Mouse (Mus musculus): ENCODE measurements around the gene Jmjd6. TPM values are rescaled to one million over a fixed set of nuclear protein-coding genes. Genes with fewer than 3 reads are reported as not detected.

The Jmjd6 gene
- polyA plus RNA-seq, 1 experiment: 18.3 TPM

DNA sequence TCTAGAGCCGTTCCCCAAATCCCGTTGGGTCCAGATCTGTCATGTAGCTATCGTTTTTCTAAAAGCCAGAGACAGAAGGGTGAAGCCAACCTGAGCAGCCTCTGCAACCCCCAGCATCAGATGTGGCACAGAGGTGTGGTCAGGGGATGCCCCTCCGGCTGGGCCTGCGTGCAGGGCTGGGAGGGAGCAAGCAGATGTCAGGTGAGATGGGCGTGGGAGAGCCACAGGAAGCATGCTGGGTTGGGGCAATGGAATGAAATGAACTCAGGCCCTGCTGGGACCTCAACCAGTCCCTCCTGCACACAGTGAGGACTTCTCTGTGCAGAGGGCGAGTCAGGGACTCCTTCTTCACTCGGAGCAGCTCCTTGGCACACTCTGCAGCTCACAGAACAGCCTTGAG, 33.7 kb downstream of the Jmjd6 start:
- H3K4me1 ChIP-seq (ENCODE audit: control insufficient read depth, insufficient read depth, low read length): peaks cover 20% of the 10 kb centered on the region
- no peak overlapping the region for H3K27ac ChIP-seq (ENCODE audit: insufficient read depth, low read depth, low read length)
- no peak for TF ChIP-seq POLR2A (IDR thresholded peaks at IDR 0.05; ENCODE audit: borderline replicate concordance, low read depth, low read length)
- TF ChIP-seq CTCF (IDR thresholded peaks at IDR 0.05; ENCODE audit: low read depth, low read length): no peak
- H3K4me3 ChIP-seq (ENCODE audit: insufficient read depth, low read length): no peak overlapping the region

DNA sequence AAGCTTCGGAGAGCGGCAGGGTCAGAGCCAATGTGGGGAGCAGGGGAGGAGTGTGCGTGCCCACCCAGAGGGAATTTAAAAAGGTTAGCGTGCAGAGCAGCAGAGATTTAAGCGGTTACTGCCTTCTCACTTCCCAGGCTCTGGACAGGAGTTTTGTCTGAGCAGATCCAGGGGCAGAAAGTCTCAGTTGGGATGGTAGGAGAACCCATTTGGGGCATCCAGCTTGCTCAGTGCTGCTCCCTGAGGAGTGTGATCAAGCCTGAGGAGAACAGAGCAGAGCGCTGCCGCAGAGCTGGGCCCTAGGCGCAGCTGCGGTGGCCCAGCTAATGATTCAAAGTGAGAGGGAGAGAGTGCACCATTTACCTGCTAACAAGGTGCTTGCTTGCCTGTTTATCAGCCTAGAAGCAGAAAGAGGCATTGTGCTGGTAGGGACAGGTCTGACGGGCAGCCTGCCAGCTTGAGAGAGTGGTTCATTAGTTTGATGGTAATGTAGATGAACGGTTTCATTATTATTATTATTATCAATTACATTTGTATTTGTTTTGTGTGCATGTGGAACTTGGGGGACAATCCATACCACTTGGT, 34.3 kb downstream of the Jmjd6 start:
- no peak overlapping the region for H3K27ac ChIP-seq (ENCODE audit: insufficient read depth, low read depth, low read length)
- H3K4me1 ChIP-seq (ENCODE audit: control insufficient read depth, insufficient read depth, low read length): peaks cover 15% of the 10 kb centered on the region
- no peak overlapping the region for H3K4me3 ChIP-seq (ENCODE audit: insufficient read depth, low read length)
- TF ChIP-seq POLR2A (IDR thresholded peaks at IDR 0.05; ENCODE audit: borderline replicate concordance, low read depth, low read length) (no peak), CTCF (IDR thresholded peaks at IDR 0.05; ENCODE audit: low read depth, low read length) (no peak)

DNA sequence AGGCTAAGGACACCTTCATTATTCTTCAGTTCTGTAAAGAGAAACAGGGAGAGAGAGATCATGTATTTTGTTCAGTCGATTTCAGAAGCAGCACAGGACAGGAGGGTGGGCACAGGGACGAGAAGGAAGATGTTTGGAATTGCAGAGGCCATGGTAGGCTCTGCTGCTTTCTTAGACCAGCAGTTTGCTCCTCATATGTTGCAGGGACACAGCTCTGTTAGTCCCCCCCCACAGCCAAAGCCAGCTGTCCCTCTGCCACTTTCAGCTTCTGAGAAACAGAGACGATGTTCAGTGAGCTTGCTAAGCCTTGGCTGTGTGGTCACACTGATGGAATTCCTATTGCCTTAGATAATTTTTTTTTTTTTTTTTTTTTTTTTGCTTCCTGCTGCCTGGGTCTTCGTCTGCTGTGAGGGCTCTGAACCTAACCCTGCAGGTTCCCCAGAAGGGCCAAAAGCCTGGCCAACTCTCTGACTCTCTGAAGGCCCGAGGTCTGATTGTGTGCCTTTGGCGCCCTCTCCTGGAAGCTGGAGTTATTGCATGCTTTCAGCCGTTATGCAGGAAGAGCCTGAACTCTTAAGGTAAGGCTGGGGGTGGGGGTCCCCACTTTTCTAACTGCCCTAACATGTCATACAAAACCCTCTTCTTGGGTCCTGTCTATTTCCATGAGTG, 35.2 kb downstream of the Jmjd6 start:
- Histone ChIP-seq H3K4me1 (ENCODE audit: control insufficient read depth, insufficient read depth, low read length) (peaks cover 12% of the 10 kb centered on the region), H3K4me3 (ENCODE audit: insufficient read depth, low read length) (no peak overlapping the region), H3K27ac (ENCODE audit: insufficient read depth, low read depth, low read length) (no peak overlapping the region)
- TF ChIP-seq CTCF (IDR thresholded peaks at IDR 0.05; ENCODE audit: low read depth, low read length) (peak; percentile 87), POLR2A (IDR thresholded peaks at IDR 0.05; ENCODE audit: borderline replicate concordance, low read depth, low read length) (no peak)

DNA sequence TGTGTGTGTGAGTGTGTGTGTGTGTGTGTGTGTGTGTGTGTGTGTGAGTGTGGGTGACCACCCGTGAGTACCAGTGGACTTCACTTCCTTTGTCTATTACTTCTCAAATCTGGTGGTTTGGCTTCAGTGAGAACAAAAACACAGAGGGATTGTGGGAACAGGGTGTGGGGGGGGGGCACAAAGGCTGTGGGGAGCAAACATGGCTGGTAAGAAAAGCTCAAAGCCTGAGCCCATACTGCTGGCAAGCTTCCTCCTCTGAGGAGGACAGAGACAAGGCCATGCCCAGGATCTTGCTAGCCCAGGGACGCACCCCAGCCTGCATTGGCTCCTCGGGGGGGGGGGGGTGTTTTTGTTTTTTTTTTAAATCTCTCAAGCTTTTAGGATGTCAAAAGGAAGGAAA, 35.7 kb downstream of the Jmjd6 start:
- Histone ChIP-seq H3K27ac (ENCODE audit: insufficient read depth, low read depth, low read length) (no peak overlapping the region), H3K4me1 (ENCODE audit: control insufficient read depth, insufficient read depth, low read length) (peaks cover 12% of the 10 kb centered on the region), H3K4me3 (ENCODE audit: insufficient read depth, low read length) (no peak overlapping the region)
- TF ChIP-seq POLR2A (IDR thresholded peaks at IDR 0.05; ENCODE audit: borderline replicate concordance, low read depth, low read length) (no peak), CTCF (IDR thresholded peaks at IDR 0.05; ENCODE audit: low read depth, low read length) (no peak)

DNA sequence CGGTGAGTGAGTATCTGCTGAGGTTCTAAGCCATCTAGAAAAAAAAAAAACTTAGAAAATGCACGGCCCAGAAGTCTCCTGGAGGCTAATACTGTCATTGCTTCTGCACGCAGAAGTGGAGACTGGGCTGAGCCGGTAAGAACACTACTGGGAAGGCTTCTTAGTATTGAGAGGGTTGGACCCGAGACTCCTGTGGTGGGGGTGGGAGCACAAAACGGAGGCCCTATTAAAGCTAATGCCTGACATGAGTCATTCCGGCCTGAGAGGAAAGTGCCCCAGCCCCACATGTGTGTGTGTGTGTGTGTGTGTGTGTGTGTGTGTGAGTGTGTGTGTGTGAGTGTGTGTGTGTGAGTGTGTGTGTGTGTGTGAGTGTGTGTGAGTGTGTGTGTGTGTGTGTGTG, 36.1 kb downstream of the Jmjd6 start:
- Histone ChIP-seq H3K27ac (ENCODE audit: insufficient read depth, low read depth, low read length) (no peak overlapping the region), H3K4me1 (ENCODE audit: control insufficient read depth, insufficient read depth, low read length) (peaks cover 12% of the 10 kb centered on the region)
- TF ChIP-seq CTCF (IDR thresholded peaks at IDR 0.05; ENCODE audit: low read depth, low read length) (no peak), POLR2A (IDR thresholded peaks at IDR 0.05; ENCODE audit: borderline replicate concordance, low read depth, low read length) (no peak)

DNA sequence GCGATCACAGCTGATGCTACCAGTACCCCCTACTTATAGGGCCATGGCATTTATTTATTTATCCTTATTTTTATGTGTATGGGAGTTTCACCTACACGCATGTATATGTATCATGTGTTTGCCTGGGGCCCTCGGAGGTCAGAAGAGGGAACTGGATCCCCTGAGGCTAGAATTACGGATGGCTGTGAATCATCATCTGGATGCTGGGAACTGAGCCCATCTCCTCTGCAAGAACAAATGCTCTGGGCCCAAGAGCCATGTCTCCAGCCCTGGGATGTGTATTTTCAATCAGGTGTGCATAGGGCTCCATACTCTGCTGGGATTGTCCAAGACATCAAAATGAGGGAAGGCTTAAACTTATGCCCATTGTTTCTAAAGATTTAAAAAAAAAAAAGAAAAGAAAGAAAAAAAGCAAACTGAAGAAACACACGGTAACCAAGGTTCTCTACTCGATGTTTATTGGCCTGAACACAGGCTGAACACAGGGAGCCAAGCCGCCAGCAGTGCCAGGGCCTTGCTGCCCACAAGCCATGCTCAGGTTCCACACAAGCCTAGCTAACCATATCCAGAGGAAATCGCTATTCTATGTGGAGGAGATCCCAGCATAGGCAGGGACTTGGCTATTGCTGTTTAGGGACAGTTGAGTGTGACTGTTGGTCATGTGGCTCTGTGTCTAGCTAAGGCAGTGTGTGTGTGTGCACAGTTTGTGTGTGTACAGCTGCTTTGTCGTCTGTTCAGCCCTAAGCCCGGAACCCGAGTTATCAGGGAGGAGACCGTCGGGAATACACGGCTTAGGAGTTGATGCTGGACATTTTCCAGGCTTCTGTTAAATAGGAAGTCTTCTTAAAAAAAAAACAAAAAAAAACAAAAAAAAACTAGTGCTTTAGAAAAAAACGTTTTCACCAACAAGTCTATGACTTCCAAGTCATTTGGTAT, 36.8 kb downstream of the Jmjd6 start:
- no peak overlapping the region for H3K4me3 ChIP-seq (ENCODE audit: insufficient read depth, low read length)
- peaks cover 12% of the 10 kb centered on the region for H3K4me1 ChIP-seq (ENCODE audit: control insufficient read depth, insufficient read depth, low read length)
- no peak overlapping the region for H3K27ac ChIP-seq (ENCODE audit: insufficient read depth, low read depth, low read length)
- no peak for TF ChIP-seq POLR2A (IDR thresholded peaks at IDR 0.05; ENCODE audit: borderline replicate concordance, low read depth, low read length)
- no peak for TF ChIP-seq CTCF (IDR thresholded peaks at IDR 0.05; ENCODE audit: low read depth, low read length)

More for the DNA sequence above, 36.1 kb downstream of the Jmjd6 start:
- no peak overlapping the region for H3K4me3 ChIP-seq (ENCODE audit: insufficient read depth, low read length)

DNA sequence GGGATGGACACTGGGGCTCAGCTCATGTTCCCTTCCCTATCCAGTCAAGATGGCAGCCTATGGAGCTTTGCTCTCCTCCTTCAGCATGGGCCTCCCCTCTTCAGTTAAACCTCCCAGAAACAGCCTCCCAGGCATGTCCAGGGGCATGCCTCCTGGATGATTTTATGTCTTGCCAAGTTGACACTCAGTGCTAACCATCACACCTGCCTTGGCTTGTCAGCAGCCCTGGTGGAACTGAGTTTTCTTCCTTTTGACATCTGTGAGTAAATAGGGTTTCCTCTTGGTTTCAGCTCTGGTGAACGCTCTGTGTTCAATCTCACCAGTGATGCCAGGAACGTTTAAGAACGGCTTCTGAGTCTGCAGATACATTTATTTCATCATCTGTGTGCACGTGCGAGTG, 40.5 kb downstream of the Jmjd6 start:
- TF ChIP-seq POLR2A (IDR thresholded peaks at IDR 0.05; ENCODE audit: borderline replicate concordance, low read depth, low read length) (no peak), CTCF (IDR thresholded peaks at IDR 0.05; ENCODE audit: low read depth, low read length) (no peak)
- H3K27ac ChIP-seq (ENCODE audit: insufficient read depth, low read depth, low read length): no peak overlapping the region
- H3K4me3 ChIP-seq (ENCODE audit: insufficient read depth, low read length): no peak overlapping the region
- H3K4me1 ChIP-seq (ENCODE audit: control insufficient read depth, insufficient read depth, low read length): peaks cover 4% of the 10 kb centered on the region

DNA sequence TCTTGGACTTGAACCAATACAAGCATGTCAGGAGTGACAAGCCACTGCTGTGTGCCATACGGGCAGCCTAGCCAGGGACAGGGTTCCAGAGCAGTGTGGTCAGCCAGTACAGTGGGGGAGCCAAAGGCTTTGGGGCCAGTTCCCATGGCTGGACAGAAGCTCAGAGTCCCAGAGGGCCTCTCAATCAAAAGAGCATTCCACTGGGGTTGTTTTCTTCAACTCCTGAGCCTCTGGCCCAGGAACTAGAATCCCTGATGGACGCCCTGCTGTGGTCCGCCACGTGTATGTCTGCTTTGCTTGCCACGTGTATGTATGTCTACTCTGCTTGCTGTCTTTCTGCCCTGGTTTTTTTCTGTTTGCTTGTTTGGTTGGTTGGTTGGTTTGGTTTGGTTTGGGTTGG, 42.1 kb downstream of the Jmjd6 start:
- TF ChIP-seq POLR2A (IDR thresholded peaks at IDR 0.05; ENCODE audit: borderline replicate concordance, low read depth, low read length): no peak
- no peak for TF ChIP-seq CTCF (IDR thresholded peaks at IDR 0.05; ENCODE audit: low read depth, low read length)
- H3K27ac ChIP-seq (ENCODE audit: insufficient read depth, low read depth, low read length): no peak overlapping the region
- H3K4me1 ChIP-seq (ENCODE audit: control insufficient read depth, insufficient read depth, low read length): no peaks in the 10 kb centered on the region
- H3K4me3 ChIP-seq (ENCODE audit: insufficient read depth, low read length): no peak overlapping the region

DNA sequence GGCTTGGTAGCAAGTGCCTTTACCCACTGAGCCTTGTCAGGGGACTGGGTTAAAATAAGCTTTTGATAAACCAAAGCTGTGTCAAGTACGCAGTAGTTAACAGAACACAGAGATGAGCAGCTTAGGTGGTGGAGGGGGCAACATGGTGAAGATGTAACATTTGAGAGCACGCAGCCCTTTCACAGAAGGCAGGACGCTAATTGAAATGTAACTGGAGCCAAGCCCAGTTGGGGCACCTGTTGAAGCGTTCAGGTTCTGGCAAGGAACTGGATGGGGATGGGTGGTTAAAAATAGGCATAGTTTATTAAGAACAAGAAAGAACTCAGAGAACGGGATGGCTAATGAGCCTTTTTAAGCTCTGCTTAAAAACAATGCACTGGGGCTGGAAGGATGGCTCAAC, 43.9 kb downstream of the Jmjd6 start:
- Histone ChIP-seq H3K27ac (ENCODE audit: insufficient read depth, low read depth, low read length) (no peak overlapping the region), H3K4me3 (ENCODE audit: insufficient read depth, low read length) (no peak overlapping the region), H3K4me1 (ENCODE audit: control insufficient read depth, insufficient read depth, low read length) (no peaks in the 10 kb centered on the region)
- TF ChIP-seq POLR2A (IDR thresholded peaks at IDR 0.05; ENCODE audit: borderline replicate concordance, low read depth, low read length) (no peak), CTCF (IDR thresholded peaks at IDR 0.05; ENCODE audit: low read depth, low read length) (no peak)

Other genes starting within 250 kb of the Jmjd6 start
- gene Rhbdf2, start 216.4 kb downstream of the Jmjd6 start, polyA plus RNA-seq (2012; ENCODE audit: insufficient read depth, insufficient read length, missing spikeins): 37.5 and 39.0 TPM in 2 replicates
- gene Prcd, start 189.9 kb downstream of the Jmjd6 start, polyA plus RNA-seq (2012; ENCODE audit: insufficient read depth, insufficient read length, missing spikeins): not detected in 2 replicates
- gene Cygb, start 189.1 kb downstream of the Jmjd6 start, polyA plus RNA-seq (2012; ENCODE audit: insufficient read depth, insufficient read length, missing spikeins): not detected in 2 replicates
- not detected in 2 replicates for gene St6galnac1, start 67.9 kb downstream of the Jmjd6 start, polyA plus RNA-seq (2012; ENCODE audit: insufficient read depth, insufficient read length, missing spikeins)
- 0.72 and 1.2 TPM in 2 replicates for gene Mxra7, start 15.4 kb downstream of the Jmjd6 start, polyA plus RNA-seq (2012; ENCODE audit: insufficient read depth, insufficient read length, missing spikeins)
- 28.0 and 29.8 TPM in 2 replicates for gene Mettl23, start 171 bp downstream of the Jmjd6 start, polyA plus RNA-seq (2012; ENCODE audit: insufficient read depth, insufficient read length, missing spikeins)
- gene Mfsd11, start 9.0 kb upstream of the Jmjd6 start, polyA plus RNA-seq (2012; ENCODE audit: insufficient read depth, insufficient read length, missing spikeins): 108 and 110 TPM in 2 replicates
- 259 and 286 TPM in 2 replicates for gene Srsf2, start 9.6 kb upstream of the Jmjd6 start, polyA plus RNA-seq (2012; ENCODE audit: insufficient read depth, insufficient read length, missing spikeins)
- gene Mgat5b, start 75.4 kb upstream of the Jmjd6 start, polyA plus RNA-seq (2012; ENCODE audit: insufficient read depth, insufficient read length, missing spikeins): not detected in 2 replicates